Mouse (Mus musculus) G1E (cell line): ENCODE data around the gene Aldh3b3.

Experiments used
- CTCF ChIP-seq: IDR thresholded peaks from 2 replicates; pipeline ENCODE4 v1.5.1; 2012; ENCODE audit warnings: low read depth, low read length, inconsistent platforms, mixed read lengths
- POLR2AphosphoS5 ChIP-seq: IDR thresholded peaks from 2 replicates; pipeline ENCODE4 v1.6.1; 2012; ENCODE audit warnings: low read depth, low read length, inconsistent platforms; ENCODE audit not compliant: insufficient replicate concordance
- TAL1 ChIP-seq: conservative IDR thresholded peaks from 2 replicates; pipeline ENCODE4 v1.6.1; 2012; ENCODE audit warnings: low read depth, low read length, inconsistent platforms, mixed read lengths

DNA sequence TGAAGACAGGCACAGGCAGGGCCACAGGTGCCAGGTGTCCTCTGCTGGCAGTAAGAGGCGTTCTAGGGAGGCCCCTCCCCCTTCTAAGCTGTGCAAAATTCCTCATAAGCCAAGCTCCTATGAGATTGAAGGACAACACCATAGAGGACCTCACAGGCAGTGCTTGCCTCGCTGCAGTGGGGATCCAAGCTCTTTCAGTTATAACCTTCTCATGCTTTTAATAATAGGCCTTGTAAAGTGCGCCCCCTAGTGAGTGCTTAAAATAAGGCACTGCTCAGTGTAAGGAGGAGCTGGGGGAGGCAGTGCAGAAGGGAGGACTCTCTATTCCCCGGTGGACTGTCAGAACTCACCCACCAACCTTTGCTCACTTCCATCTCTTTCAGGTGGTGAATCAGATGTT, 21.9 kb downstream of the Aldh3b3 start:
- TF ChIP-seq CTCF (peak; percentile 78), TAL1 (no peak), POLR2AphosphoS5 (no peak)
